Comparison of ENCODE assay signal across 12 mouse cellular contexts in the genomic region with DNA sequence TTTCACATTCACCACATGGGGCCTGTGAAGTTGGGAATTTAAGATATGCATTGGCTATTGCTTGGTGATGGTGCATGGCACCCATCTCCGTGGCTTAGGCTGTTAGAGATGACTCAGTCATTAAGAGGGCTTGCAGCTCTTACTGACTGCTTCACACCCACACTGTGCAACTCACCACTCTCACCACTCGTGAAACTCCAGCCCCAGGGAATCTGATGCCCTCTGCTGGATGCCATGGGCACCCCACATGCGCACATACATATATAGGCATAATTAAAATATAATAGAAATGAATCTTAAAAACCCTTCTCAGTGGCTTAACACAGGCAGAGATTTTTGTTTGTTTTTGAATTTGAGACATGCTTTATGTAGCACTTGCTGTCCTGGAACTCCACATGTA.
DNase-seq lines count a peak whose midpoint lies in the region; TF ChIP-seq lines count a peak whose summit lies in the region.
"Had no signal": no experiment of that assay in that cellular context is flagged by ENCODE, and none has a peak within 500 bp of the region (broad histone marks: within the 10 kb centered on the region; RNA-seq: fewer than 3 reads in every experiment).

No protein-coding gene starts in this region.

- no peaks in the 10 kb centered on the region for H3K27me3 ChIP-seq in heart, adult 2 months (ENCODE audit: control insufficient read depth, insufficient read depth, low read length)

- no peak for TF ChIP-seq POLR2A in heart, adult 2 months (IDR thresholded peaks at IDR 0.05; ENCODE audit: insufficient read depth, low read depth, low read length)
- TF ChIP-seq POLR2A in brain, embryonic 14.5 days (IDR thresholded peaks at IDR 0.05; ENCODE audit: borderline replicate concordance, extremely low read depth, insufficient read depth, insufficient read length, poor library complexity, severe bottlenecking) = no peak

- no peaks in the 10 kb centered on the region for H3K4me1 ChIP-seq in heart, adult 2 months (ENCODE audit: control insufficient read depth, insufficient read depth, low read length)

- H3K4me3 ChIP-seq in heart, adult 2 months = no peak overlapping the region

- no peak for DNase-seq in heart, adult 2 months
- DNase-seq in heart, adult 18-20 months = no peak
- DNase-seq in lung, postnatal 25 days (ENCODE audit: low spot score) = peak; percentile 2
- DNase-seq in lung, postnatal 14 days = no peak
- DNase-seq in brain, embryonic 14.5 days (ENCODE audit: low read depth) = no peak
- DNase-seq in thymus, postnatal 25 days = peak; percentile 10
- DNase-seq in frontal cortex, postnatal 10 days (ENCODE audit: low spot score in 2 of 2) = no peak
- DNase-seq in testis, postnatal 14 days (ENCODE audit: low spot score) = no peak
- DNase-seq: cerebellum, adult 18-20 months; gastrocnemius, postnatal 10 days; heart, postnatal 4 days; right cerebral cortex, adult 18-20 months had no signal

- peak; percentile 49 for TF ChIP-seq CTCF in heart, adult 2 months (IDR thresholded peaks at IDR 0.05)
- peak; percentile 14; the same call in 1 of the 2 replicates for TF ChIP-seq CTCF in brain, embryonic 14.5 days (IDR thresholded peaks at IDR 0.05; ENCODE audit: borderline replicate concordance, extremely low read depth, insufficient read depth, insufficient read length)

- no peaks in the 10 kb centered on the region for H3K79me2 ChIP-seq in heart, adult 2 months (replicated peaks; ENCODE audit: control insufficient read depth, insufficient read depth, low read length)

- 89% methylated on average over 3 of the region's 3 CpGs for WGBS in heart, adult 2 months

- H3K27ac ChIP-seq in heart, adult 2 months = no peak overlapping the region

- intact Hi-C loops in heart, adult 2 months (cut with DNase I) = no loop called here

- no peak overlapping the region for H3K9ac ChIP-seq in heart, adult 2 months (ENCODE audit: low read depth, low read length)

- TF ChIP-seq EP300 in heart, adult 2 months (IDR thresholded peaks at IDR 0.05; ENCODE audit: insufficient read depth, low read depth, low read length) = no peak

- H3K36me3 ChIP-seq in heart, adult 2 months (ENCODE audit: control insufficient read depth, insufficient read depth, low read length) = peaks cover 2% of the 10 kb centered on the region; the same call in 1 of the 2 replicates

Comparison
In these comparisons a context has a peak if more than half of its experiments do, and no peak if none do; other contexts are left out.
1. DNase-seq: peak in lung, postnatal 25 days (single experiment) and thymus, postnatal 25 days (single experiment); none in heart, adult 2 months (0 of 2), heart, adult 18-20 months (0 of 2), lung, postnatal 14 days (single experiment), brain, embryonic 14.5 days (single experiment), frontal cortex, postnatal 10 days (0 of 2) and testis, postnatal 14 days (single experiment).